Mouse (Mus musculus): Measurements from ENCODE around the gene Mis12.

- TF ChIP-seq POLR2A (IDR thresholded peaks at IDR 0.05; ENCODE audit: borderline replicate concordance, control insufficient read depth, low read depth, low read length), result no peak
- TF ChIP-seq CTCF (IDR thresholded peaks at IDR 0.05; ENCODE audit: control insufficient read depth, insufficient read depth, low read length), result no peak
Observed at GRCm38 (mm10) chr11:71076342-71076741, 56.9 kb downstream of the Mis12 start.

All from bone marrow, adult 2 months (tissue).